Mouse (Mus musculus) kidney, embryonic 15.5 days (tissue): Measurements from ENCODE around the gene Mamdc2. TPM values are rescaled to one million over a fixed set of nuclear protein-coding genes. Genes with fewer than 3 reads are reported as not detected.
A peak's percentile ranks its signal among the peaks of the same experiment; 100 is the strongest.

Source experiments
- ATAC-seq: fragments of 200-750 bp; cut with Nextera tagmentation; replicated peaks from 2 replicates; pipeline ENCODE4 v1.8.0; 2017; ENCODE audit warnings: moderate TSS enrichment; ENCODE audit not compliant: low FRiP score
- H3K27ac ChIP-seq: fragments of 300-500 bp; sonication (generic); 2 replicates; pipeline ENCODE4 v1.5.1; 2015; ENCODE audit warnings: mild to moderate bottlenecking, inconsistent platforms
- H3K27me3 ChIP-seq: fragments of 300-500 bp; sonication (generic); 2 replicates; pipeline ENCODE4 v1.6.1; 2015; ENCODE audit warnings: inconsistent platforms
- H3K36me3 ChIP-seq: fragments of 300-500 bp; sonication (generic); 2 replicates; pipeline ENCODE4 v1.6.1; 2015; ENCODE audit warnings: inconsistent platforms
- H3K4me1 ChIP-seq: fragments of 300-500 bp; sonication (generic); 2 replicates; pipeline ENCODE4 v1.6.1; 2015; ENCODE audit warnings: inconsistent platforms
- H3K4me2 ChIP-seq: fragments of 300-500 bp; sonication (generic); 2 replicates; pipeline ENCODE4 v1.6.1; 2015; ENCODE audit warnings: moderate library complexity, mild to moderate bottlenecking, inconsistent platforms
- H3K4me3 ChIP-seq: fragments of 300-500 bp; sonication (generic); replicated peaks from 2 replicates; pipeline ENCODE4 v1.5.1; 2015; ENCODE audit warnings: mild to moderate bottlenecking, inconsistent platforms
- H3K9ac ChIP-seq: fragments of 300-500 bp; sonication (generic); 2 replicates; pipeline ENCODE4 v1.6.1; 2015; ENCODE audit warnings: mild to moderate bottlenecking, inconsistent platforms
- H3K9me3 ChIP-seq: fragments of 300-500 bp; sonication (generic); replicated peaks from 2 replicates; pipeline ENCODE4 v1.6.1; 2016; ENCODE audit warnings: inconsistent platforms
- WGBS: fragments of 180-500 bp; shearing (Covaris S2); methylation state at CpG from one replicate; pipeline ENCODE4 v1.1.7; 2015; ENCODE audit warnings: mixed read lengths; 5-methylcytosine and 5-hydroxymethylcytosine counted together
- polyA plus RNA-seq: library from polyadenylated mRNA; unstranded; fragments of >200 nt; fragmentation: Nextera tagmentation; extraction: Ambion mirVana; gene quantifications from 2 replicates; pipeline ENCODE4 v1.2.1, GENCODE M21; 2015

Mamdc2 gene
- polyA plus RNA-seq, 1 experiment from 2014 or later = 0.93 TPM

DNA sequence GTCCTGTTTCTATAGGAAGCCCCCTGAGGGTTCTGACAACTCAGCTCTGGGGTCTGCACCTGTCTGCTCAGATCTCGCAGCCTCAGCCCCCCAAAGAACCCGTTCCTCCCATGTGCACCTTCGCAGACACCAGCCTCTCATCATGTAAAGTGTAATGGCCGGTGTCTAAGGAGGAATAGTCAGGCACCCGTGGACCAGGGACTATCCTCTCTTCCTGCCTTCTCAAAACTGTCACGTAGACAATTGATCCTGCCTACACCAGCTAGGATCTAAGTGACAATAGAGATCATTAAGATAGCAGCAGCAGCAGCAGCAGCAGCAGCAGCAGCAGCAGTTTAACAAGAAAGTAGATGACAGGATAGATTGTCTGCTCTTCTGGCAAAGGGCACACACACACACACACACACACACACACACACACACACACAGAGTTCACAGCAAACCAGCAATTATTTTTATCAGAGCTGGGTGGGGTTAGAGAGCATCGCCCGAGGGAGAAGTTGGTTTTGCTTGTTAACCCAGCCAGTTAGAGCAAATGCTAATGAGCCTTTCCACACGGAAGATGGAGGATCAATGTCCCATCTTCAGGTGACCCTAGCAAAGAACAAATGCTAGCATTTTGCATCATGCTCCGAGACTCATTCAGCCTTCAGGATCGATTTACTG lies 71.6 kb downstream of the Mamdc2 start:
- H3K9me3 ChIP-seq = no peaks in the 10 kb centered on the region
- H3K36me3 ChIP-seq = no peaks in the 10 kb centered on the region
- no peak overlapping the region for H3K4me2 ChIP-seq
- H3K4me3 ChIP-seq = no peak overlapping the region
- ATAC-seq = no peak
- WGBS = 55% methylated on average over 11 of the region's 11 CpGs
- H3K4me1 ChIP-seq = peaks cover 8% of the 10 kb centered on the region; the same call in 1 of the 2 replicates
- H3K9ac ChIP-seq = no peak overlapping the region
- H3K27ac ChIP-seq = no peak overlapping the region
- H3K27me3 ChIP-seq = no peaks in the 10 kb centered on the region; the same call in 1 of the 2 replicates

DNA sequence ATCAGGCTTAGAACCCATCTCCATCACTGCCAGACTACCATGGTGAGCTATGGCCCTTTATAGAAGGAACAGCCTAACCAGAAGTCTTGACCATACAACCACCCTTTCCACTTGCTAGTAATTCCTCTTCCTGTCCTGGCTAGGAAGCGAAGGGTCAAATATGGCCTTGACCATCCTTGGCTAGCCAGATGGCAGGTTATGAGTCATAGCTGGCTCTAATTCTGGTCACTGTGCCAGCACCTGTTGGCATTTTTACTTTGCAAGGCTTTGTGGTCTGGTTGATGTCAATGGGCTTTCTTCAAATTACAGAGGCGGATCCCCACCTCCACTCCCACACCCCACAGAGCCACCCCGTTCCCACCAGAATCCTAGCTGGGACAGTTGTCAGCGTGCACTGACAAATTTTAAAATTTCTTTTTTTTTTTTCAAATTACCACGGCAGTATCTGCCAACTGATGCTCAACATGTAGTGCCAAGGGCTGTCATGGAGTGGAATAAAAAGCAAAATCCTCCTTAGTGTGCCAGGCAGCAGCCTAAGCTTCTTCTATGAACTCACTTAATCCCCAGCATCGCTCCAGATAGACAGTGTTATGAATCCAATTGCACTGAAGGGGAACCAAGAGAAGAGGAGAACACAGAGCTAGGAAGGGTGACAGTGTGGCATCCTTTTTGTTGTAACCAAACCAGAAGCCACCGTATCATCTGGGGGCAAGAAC lies 73.1 kb downstream of the Mamdc2 start:
- Histone ChIP-seq H3K4me3 (no peak overlapping the region), H3K9me3 (no peaks in the 10 kb centered on the region), H3K27me3 (no peaks in the 10 kb centered on the region; the same call in 1 of the 2 replicates), H3K4me2 (no peak overlapping the region), H3K4me1 (peaks cover 8% of the 10 kb centered on the region; the same call in 1 of the 2 replicates), H3K9ac (no peak overlapping the region), H3K36me3 (no peaks in the 10 kb centered on the region), H3K27ac (no peak overlapping the region)
- no peak for ATAC-seq
- WGBS = 87% methylated on average over 7 of the region's 7 CpGs

DNA sequence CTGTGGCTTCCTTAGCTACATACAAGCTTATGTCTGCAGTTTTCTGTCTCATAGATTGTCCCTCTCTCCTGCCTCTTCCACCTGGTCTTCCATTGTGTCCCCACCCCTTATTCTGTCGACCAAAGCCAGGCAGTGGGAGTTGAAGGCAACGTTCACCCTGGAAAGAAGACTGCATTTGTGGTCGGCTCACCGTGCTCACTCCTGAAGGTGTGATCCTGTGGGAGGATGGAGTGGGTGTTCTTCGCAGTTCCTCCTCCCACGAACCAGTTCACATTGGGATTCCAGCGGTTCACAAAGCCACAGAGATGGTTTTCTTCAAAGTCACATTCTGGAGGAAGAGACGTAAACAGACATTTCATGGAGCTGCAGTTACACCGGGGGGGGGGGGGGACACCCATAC lies 74.5 kb downstream of the Mamdc2 start:
- H3K27me3 ChIP-seq = no peaks in the 10 kb centered on the region; the same call in 1 of the 2 replicates
- H3K4me2 ChIP-seq = no peak overlapping the region
- no peaks in the 10 kb centered on the region for H3K36me3 ChIP-seq
- ATAC-seq = no peak
- H3K9ac ChIP-seq = no peak overlapping the region
- no peak overlapping the region for H3K27ac ChIP-seq
- 59% methylated on average over 9 of the region's 9 CpGs for WGBS
- no peaks in the 10 kb centered on the region for H3K9me3 ChIP-seq
- peaks cover 5% of the 10 kb centered on the region; the same call in 1 of the 2 replicates for H3K4me1 ChIP-seq
- no peak overlapping the region for H3K4me3 ChIP-seq

DNA sequence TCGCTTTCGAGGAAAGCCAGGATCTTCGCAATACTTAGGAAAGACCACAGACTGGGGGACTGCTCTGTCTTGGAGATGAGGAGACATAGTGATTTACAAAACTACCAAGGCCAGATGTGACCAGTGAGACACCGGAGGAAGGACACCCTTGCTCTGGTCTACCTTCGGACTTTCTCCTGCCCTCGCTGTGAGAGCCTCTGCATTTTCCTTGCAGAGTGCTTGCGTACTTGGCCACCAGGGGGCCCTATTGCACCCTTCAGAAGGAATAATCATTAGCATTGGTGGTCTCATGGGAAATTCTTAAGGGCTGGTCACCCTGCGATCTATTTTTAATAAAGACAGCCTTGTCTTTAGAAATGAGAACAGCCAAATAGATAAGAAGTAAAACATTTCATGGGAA lies 75.0 kb downstream of the Mamdc2 start:
- H3K4me3 ChIP-seq = no peak overlapping the region
- H3K27ac ChIP-seq = no peak overlapping the region
- H3K9ac ChIP-seq = no peak overlapping the region
- peaks cover 5% of the 10 kb centered on the region; the same call in 1 of the 2 replicates for H3K4me1 ChIP-seq
- WGBS = 48% methylated on average over 8 of the region's 8 CpGs
- H3K27me3 ChIP-seq = no peaks in the 10 kb centered on the region; the same call in 1 of the 2 replicates
- no peaks in the 10 kb centered on the region for H3K9me3 ChIP-seq
- H3K4me2 ChIP-seq = no peak overlapping the region
- H3K36me3 ChIP-seq = no peaks in the 10 kb centered on the region
- ATAC-seq = no peak

DNA sequence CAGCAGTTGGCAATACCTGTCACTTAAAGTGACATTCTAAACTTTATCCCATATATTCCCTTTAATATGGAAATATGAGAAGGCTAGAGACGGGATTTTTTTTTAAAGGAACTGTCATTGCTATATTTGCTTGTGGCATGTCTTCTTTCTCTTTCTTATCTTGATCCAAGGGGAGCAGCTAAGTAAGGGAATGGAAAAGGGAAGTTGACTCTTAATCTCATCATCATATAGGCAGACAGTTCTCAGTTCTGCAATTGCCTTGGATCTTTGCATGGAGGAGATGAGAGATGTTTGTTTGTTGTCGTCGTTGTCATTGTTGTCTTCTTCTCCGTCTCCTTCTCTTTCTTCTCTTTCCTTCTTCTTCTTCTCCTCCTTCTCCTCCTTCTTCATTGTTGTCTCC lies 79.0 kb downstream of the Mamdc2 start:
- Histone ChIP-seq H3K36me3 (no peaks in the 10 kb centered on the region), H3K27me3 (no peaks in the 10 kb centered on the region), H3K4me2 (no peak overlapping the region), H3K9me3 (no peaks in the 10 kb centered on the region), H3K4me3 (no peak overlapping the region), H3K9ac (no peak overlapping the region), H3K27ac (no peak overlapping the region), H3K4me1 (peaks cover 5% of the 10 kb centered on the region; the same call in 1 of the 2 replicates)
- 90% methylated on average over 4 of the region's 4 CpGs for WGBS
- ATAC-seq = no peak

DNA sequence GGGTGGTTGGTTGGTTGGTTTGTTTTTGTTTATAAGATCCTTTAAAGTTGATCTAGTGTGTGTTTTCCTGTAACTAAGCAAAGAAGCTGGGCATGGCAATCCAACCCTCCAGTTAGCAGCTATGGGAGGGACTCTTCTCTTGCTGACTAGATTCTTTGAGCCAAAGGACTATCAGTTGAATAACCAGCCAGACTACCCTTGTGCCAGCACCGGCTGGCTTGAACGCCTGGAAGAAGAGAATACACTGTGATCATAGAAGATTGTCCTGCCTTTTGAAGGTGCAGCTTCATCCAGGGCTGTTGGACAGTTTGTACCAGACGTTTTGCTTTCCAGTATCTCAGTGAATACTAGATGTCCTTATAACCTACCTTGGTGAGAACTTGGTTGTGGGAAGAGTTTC lies 86.2 kb downstream of the Mamdc2 start:
- no peaks in the 10 kb centered on the region for H3K9me3 ChIP-seq
- ATAC-seq = no peak
- H3K4me3 ChIP-seq = no peak overlapping the region
- H3K4me1 ChIP-seq = no peaks in the 10 kb centered on the region
- H3K27me3 ChIP-seq = no peaks in the 10 kb centered on the region
- WGBS = 88% methylated on average over 3 of the region's 3 CpGs
- H3K36me3 ChIP-seq = no peaks in the 10 kb centered on the region
- no peak overlapping the region for H3K4me2 ChIP-seq
- H3K27ac ChIP-seq = no peak overlapping the region
- no peak overlapping the region for H3K9ac ChIP-seq

DNA sequence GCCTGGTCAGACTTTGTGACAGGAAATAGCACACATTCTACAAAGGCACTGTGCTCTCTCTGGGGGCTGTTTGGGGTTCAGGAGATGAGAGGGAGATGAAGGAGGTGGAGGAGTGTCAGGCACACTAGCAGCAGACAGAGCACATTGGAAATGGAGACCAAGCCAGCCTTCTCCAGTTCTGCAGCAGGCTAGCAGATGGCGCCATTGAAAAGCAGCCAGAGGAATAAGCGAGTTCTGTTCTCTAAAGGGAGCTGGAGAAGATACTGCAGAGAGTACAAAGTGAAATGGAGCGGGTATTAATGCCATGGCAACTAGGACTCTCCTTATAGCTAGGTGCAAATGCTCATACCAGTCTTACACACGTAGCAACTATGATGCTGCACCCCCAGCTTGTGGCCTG lies 87.1 kb downstream of the Mamdc2 start:
- 72% methylated on average over 4 of the region's 4 CpGs for WGBS
- Histone ChIP-seq H3K27me3 (no peaks in the 10 kb centered on the region), H3K36me3 (no peaks in the 10 kb centered on the region), H3K9ac (no peak overlapping the region), H3K27ac (no peak overlapping the region), H3K9me3 (no peaks in the 10 kb centered on the region), H3K4me2 (no peak overlapping the region), H3K4me1 (no peaks in the 10 kb centered on the region), H3K4me3 (no peak overlapping the region)
- no peak for ATAC-seq

DNA sequence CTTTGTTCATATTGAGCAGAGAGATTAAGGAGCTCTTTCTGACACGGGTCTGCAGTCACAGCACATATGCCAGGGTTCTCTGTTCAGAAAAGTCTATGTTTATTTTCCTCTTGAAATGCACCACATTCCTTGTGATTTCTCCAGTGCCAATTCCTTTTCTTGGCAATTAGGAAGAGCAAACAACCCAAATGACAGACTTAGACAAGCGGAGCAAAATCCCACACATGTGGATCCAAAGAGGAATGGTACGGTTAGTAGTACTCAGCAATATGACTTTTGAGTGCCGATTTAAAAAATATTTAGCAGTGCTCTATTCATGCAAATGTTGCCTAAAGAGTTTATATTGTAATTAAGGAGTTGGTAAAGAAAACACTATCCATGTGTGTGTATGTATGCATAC lies 87.7 kb downstream of the Mamdc2 start:
- 93% methylated on average over 4 of the region's 4 CpGs for WGBS
- H3K9me3 ChIP-seq = no peaks in the 10 kb centered on the region
- H3K27me3 ChIP-seq = no peaks in the 10 kb centered on the region
- no peaks in the 10 kb centered on the region for H3K4me1 ChIP-seq
- no peak overlapping the region for H3K27ac ChIP-seq
- no peak overlapping the region for H3K4me2 ChIP-seq
- no peak overlapping the region for H3K9ac ChIP-seq
- ATAC-seq = no peak
- H3K36me3 ChIP-seq = no peaks in the 10 kb centered on the region
- H3K4me3 ChIP-seq = no peak overlapping the region

DNA sequence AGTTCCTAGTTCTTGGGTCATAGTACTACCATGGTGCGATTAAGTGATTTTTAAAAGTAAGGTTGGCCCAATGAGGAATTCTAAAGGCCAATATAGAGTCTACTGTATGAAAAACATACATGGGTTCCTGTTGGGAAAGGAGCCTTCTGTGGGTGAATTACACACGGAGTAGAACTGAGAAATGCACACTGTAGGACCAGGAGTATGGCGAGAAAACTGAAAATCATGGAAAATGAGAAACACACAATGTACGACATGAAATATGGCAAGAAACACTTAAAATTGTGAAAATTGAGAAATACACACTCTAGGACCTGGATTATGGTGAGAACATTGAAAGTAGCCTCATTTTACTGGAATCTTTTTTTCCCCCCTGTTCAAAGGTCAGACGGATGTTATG lies 91.0 kb downstream of the Mamdc2 start:
- Histone ChIP-seq H3K27me3 (no peaks in the 10 kb centered on the region), H3K4me2 (no peak overlapping the region), H3K9me3 (no peaks in the 10 kb centered on the region), H3K27ac (no peak overlapping the region), H3K36me3 (no peaks in the 10 kb centered on the region), H3K9ac (no peak overlapping the region), H3K4me1 (peaks cover 14% of the 10 kb centered on the region; the same call in 1 of the 2 replicates), H3K4me3 (no peak overlapping the region)
- WGBS = 82% methylated on average over 5 of the region's 5 CpGs
- ATAC-seq = no peak

DNA sequence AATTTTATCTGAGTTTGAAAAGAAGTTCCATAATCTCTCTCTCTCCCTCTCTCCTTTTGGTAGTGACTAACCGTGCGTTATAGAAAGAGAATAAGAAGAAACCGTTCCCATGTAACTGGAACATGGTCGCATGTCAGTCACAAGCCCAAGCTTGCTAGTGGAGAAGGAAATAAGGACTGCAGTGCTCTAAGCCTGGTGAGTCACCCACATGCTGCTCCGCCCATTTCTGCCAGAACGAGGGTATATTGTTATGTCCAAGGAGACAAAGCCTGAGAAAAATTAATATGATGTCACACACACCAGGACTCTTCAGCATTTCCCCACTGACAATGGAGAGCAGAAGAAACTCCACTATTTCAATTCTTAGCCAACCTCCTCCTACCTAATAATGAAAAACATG lies 93.5 kb downstream of the Mamdc2 start:
- H3K27me3 ChIP-seq = no peaks in the 10 kb centered on the region
- H3K27ac ChIP-seq = peak overlapping the region; percentile 80; the same call in 1 of the 2 replicates
- H3K4me2 ChIP-seq = no peak overlapping the region
- WGBS = 87% methylated on average over 6 of the region's 6 CpGs
- H3K36me3 ChIP-seq = no peaks in the 10 kb centered on the region
- H3K9me3 ChIP-seq = no peaks in the 10 kb centered on the region
- H3K4me3 ChIP-seq = no peak overlapping the region
- no peak for ATAC-seq
- H3K4me1 ChIP-seq = peaks cover 26% of the 10 kb centered on the region
- no peak overlapping the region for H3K9ac ChIP-seq

DNA sequence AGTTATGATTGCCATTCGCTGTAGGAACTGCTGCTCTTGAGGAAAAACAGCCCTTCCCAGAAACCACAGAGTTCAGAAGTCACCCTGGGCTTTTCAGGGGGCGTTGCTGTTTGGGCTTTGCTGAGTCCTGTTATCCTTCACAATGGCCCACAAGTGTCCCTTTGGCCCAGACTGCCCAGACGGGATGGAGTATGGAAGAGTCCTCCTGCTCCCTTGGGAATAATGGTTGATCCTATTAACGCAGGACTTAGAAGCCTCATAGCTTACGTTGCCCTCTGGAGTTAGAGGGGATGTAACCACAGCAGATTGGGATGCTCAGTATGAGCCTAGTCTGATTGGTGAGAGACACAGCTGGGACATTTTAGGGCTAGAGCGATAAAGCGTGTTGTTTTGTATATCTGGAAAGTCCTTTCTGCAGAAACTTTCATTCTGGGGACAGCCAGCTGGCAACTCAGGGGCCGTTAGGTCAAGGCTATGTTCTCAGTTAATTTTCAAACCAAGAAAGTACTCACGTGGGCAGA lies 94.3 kb downstream of the Mamdc2 start:
- no peaks in the 10 kb centered on the region for H3K9me3 ChIP-seq
- 49% methylated on average over 9 of the region's 9 CpGs for WGBS
- H3K27ac ChIP-seq = peak overlapping the region; percentile 80
- H3K4me3 ChIP-seq = no peak overlapping the region
- H3K4me1 ChIP-seq = peaks cover 29% of the 10 kb centered on the region
- H3K27me3 ChIP-seq = no peaks in the 10 kb centered on the region
- H3K9ac ChIP-seq = no peak overlapping the region
- no peaks in the 10 kb centered on the region for H3K36me3 ChIP-seq
- H3K4me2 ChIP-seq = no peak overlapping the region
- peak; percentile 69; the same call in 1 of the 2 replicates for ATAC-seq

DNA sequence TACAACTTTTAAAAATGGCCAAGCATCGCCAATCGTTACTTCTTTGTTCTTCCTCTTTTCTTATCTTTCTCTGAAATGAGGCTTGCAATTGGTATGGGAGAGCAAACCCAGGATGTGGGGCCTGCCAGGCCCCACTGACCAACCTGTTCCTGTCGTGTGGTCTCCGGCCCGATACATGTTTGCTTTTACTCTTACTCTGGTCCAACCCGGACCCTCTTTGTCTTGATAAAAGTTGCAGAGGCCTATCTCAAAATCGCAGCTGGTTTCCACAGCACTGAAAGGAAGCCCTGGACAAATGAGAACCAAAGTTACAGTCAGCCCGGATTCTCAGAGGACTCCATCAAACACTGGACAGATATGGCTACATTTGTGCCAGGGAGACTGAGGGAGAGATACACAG lies 95.1 kb downstream of the Mamdc2 start:
- H3K4me1 ChIP-seq = peaks cover 29% of the 10 kb centered on the region
- no peaks in the 10 kb centered on the region for H3K9me3 ChIP-seq
- no peak overlapping the region for H3K9ac ChIP-seq
- H3K4me2 ChIP-seq = no peak overlapping the region
- H3K27me3 ChIP-seq = no peaks in the 10 kb centered on the region
- peak overlapping the region; percentile 80 for H3K27ac ChIP-seq
- no peaks in the 10 kb centered on the region for H3K36me3 ChIP-seq
- no peak overlapping the region for H3K4me3 ChIP-seq
- 70% methylated on average over 8 of the region's 8 CpGs for WGBS
- no peak for ATAC-seq
